Mouse (Mus musculus) heart, adult 10 weeks (tissue): ENCODE data around the gene Col10a1. TPM values are rescaled to one million over a fixed set of nuclear protein-coding genes. Genes with fewer than 3 reads are reported as not detected.

Experiments
- polyA plus RNA-seq: library from polyadenylated mRNA; stranded (reverse); fragments of 350-450 nt; fragmentation: Illumina TruSeq; extraction: RNeasy Lipid Tissue Mini Kit (QIAGEN cat#74804); gene quantifications from one replicate; pipeline ENCODE4 v1.2.3, GENCODE M21; 2014; ENCODE audit warnings: low read depth, low replicate concordance

The Col10a1 gene
- not detected for polyA plus RNA-seq

DNA sequence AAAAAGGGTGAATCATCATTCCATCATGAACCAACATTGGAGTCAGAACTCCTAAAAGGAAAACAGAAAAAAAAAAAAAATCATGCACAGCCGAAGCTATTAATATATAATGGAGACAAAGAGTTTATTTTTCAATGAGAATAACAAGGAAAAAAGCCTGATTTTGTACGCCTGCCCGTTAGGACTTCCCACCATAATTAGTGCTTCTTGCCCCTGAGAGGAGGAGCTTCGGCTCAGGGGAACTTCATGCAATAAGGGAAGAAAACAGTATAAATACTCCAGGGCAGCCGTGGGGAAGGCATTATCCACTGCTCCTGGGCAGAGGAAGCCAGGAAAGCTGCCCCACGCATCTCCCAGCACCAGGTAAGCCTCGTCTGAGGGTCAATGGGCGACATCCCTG, at the start of gene Col10a1:
TSS of gene Col10a1 (plus strand) at position 301 of the 400 bp plus-strand sequence.

DNA sequence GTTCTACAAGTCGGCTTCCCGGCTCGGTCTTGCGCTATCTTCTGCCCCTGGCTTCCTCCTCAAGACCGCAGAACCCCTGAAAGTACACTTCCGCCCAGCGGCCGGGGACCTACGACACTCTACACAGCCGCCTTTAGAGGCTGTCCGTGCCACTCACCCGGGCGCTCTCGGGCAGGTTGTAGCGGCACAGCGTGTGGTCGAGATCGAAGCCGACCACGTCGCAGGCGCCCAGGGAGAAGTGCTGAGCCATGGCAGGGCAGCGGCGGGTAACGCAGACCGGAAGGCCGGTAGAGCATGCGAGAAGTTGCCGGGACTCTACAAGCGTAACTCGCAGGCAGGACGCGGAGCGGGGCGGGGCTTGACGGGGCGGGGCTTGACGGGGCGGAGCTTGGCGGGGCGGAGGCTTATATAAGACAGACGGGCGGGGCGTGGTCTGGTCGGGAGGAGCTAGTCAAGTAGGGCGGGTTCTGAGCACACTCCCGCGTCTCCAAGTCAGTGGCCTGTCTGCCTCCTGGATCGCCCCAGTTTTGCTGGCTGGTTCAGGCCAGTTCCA, 28.5 kb downstream of the Col10a1 start, which contains the start of gene Nt5dc1:
TSS of gene Nt5dc1 (minus strand) at position 349 of the 553 bp plus-strand sequence.

Other genes starting within 250 kb of the Col10a1 start
- 4.3 TPM for gene Dse, start 182.3 kb upstream of the Col10a1 start, polyA plus RNA-seq
- gene Tspyl1, start 107.8 kb upstream of the Col10a1 start, polyA plus RNA-seq: 54.0 TPM
- gene Tspyl4, start 92.5 kb upstream of the Col10a1 start, polyA plus RNA-seq: 20.7 TPM
- 11.7 TPM for gene Nt5dc1, start 28.6 kb downstream of the Col10a1 start, polyA plus RNA-seq
- gene Frk, start 93.4 kb downstream of the Col10a1 start, polyA plus RNA-seq: 1.3 TPM